Mouse (Mus musculus) limb, embryonic 15.5 days (tissue): Measurements from ENCODE around the gene Mpp6. TPM values are rescaled to one million over a fixed set of nuclear protein-coding genes. Genes with fewer than 3 reads are reported as not detected.
A peak's percentile ranks its signal among the peaks of the same experiment; 100 is the strongest.

Experiments used
- ATAC-seq: fragments of 200-750 bp; cut with Nextera tagmentation; 2 replicates; pipeline ENCODE4 v1.8.0; 2017; ENCODE audit warnings: low read depth, moderate TSS enrichment; ENCODE audit not compliant: insufficient number of reproducible peaks, low FRiP score, low TSS enrichment
- H3K27ac ChIP-seq: fragments of 300-500 bp; sonication (generic); 2 replicates; pipeline ENCODE4 v1.5.1; 2015; ENCODE audit warnings: moderate library complexity, mild to moderate bottlenecking, inconsistent platforms
- H3K27me3 ChIP-seq: fragments of 300-500 bp; sonication (generic); 2 replicates; pipeline ENCODE4 v1.6.1; 2015; ENCODE audit warnings: inconsistent platforms
- H3K36me3 ChIP-seq: fragments of 300-500 bp; sonication (generic); 2 replicates; pipeline ENCODE4 v1.6.1; 2015; ENCODE audit warnings: inconsistent platforms
- H3K4me1 ChIP-seq: fragments of 300-500 bp; sonication (generic); 2 replicates; pipeline ENCODE4 v1.6.1; 2015; ENCODE audit warnings: inconsistent platforms
- H3K4me2 ChIP-seq: fragments of 300-500 bp; sonication (generic); 2 replicates; pipeline ENCODE4 v1.6.1; 2015; ENCODE audit warnings: mild to moderate bottlenecking, inconsistent platforms
- H3K4me3 ChIP-seq: fragments of 300-500 bp; sonication (generic); 2 replicates; pipeline ENCODE4 v1.5.1; 2015; ENCODE audit warnings: mild to moderate bottlenecking, inconsistent platforms
- H3K9ac ChIP-seq: fragments of 300-500 bp; sonication (generic); 2 replicates; pipeline ENCODE4 v1.6.1; 2015; ENCODE audit warnings: inconsistent platforms
- H3K9me3 ChIP-seq: fragments of 300-500 bp; sonication (generic); 2 replicates; pipeline ENCODE4 v1.6.1; 2016; ENCODE audit warnings: inconsistent platforms
- WGBS: fragments of 180-500 bp; shearing (Covaris S2); methylation state at CpG from one replicate; pipeline ENCODE4 v1.1.7; 2015; 5-methylcytosine and 5-hydroxymethylcytosine counted together
- polyA plus RNA-seq: library from polyadenylated mRNA; unstranded; fragments of >200 nt; fragmentation: Nextera tagmentation; extraction: Ambion mirVana; gene quantifications from 2 replicates; pipeline ENCODE4 v1.2.1, GENCODE M21; 2015

Mpp6 gene
- polyA plus RNA-seq, 1 experiment from 2014 or later: 56.9 TPM

DNA sequence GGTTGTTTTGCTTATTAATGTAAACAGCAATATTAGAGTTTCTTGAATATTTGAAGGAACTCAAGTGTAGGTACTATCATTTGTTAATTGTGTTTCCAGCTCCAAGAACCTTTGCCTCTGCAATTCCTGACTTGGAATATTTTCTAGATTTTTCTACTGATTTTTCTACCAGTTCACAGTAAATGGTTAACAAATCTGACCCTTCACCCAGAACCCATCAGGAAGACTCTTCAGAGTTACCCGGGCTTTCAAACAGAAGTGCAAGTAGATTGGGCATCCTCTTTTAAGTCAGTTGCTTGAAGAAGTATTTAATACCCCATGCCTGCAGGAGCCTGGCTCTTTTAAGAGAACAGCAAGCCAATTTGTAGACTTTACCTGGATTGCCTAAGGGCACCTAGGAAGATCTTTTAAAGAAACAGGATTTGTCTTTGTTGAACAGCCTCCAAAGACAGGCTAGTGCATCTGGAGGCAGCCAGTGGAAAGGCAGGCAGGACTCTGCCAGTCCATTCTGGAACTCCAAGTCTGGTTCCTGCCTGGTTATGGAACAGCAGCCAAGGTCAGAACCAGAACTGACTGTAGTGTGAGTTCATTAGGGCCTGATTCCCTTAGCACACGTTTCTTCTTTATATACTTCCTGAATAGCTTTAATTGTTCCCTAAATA is 104.8 kb downstream of the Mpp6 start:
- Histone ChIP-seq H3K36me3 (no peaks in the 10 kb centered on the region), H3K27ac (no peak overlapping the region), H3K4me3 (no peak overlapping the region), H3K27me3 (no peaks in the 10 kb centered on the region), H3K4me1 (peaks cover 8% of the 10 kb centered on the region; the same call in 1 of the 2 replicates), H3K9ac (no peak overlapping the region), H3K4me2 (no peak overlapping the region), H3K9me3 (no peaks in the 10 kb centered on the region)
- 33% methylated on average over 2 of the region's 2 CpGs for WGBS
- no peak for ATAC-seq

DNA sequence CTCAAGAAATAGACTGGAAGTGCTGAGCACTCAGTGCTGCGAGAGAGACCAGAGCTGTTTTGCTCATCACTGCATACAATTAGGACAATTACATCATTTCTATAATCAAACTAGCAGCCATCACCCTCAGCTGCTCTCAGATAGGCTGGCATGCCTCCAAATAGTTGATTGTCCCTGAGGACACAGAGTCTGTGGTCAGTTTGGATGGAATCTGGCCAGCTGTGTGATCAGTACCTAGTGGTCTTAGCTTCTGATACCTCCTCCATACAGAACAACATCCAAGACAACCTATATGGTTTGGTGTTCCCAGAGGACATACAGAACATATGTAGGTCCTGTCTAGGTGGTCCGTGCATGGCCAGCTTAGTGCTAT is 105.3 kb downstream of the Mpp6 start:
- Histone ChIP-seq H3K36me3 (no peaks in the 10 kb centered on the region), H3K4me1 (peaks cover 8% of the 10 kb centered on the region; the same call in 1 of the 2 replicates), H3K4me2 (no peak overlapping the region), H3K9me3 (no peaks in the 10 kb centered on the region), H3K27me3 (no peaks in the 10 kb centered on the region), H3K27ac (no peak overlapping the region), H3K9ac (no peak overlapping the region), H3K4me3 (no peak overlapping the region)
- 79% methylated on average over 2 of the region's 2 CpGs for WGBS
- no peak for ATAC-seq

- H3K27ac ChIP-seq: no peak overlapping the region
- H3K4me1 ChIP-seq: peaks cover 8% of the 10 kb centered on the region; the same call in 1 of the 2 replicates
- H3K9me3 ChIP-seq: no peaks in the 10 kb centered on the region
- H3K4me3 ChIP-seq: no peak overlapping the region
- ATAC-seq: no peak
- H3K27me3 ChIP-seq: no peaks in the 10 kb centered on the region
- no peak overlapping the region for H3K4me2 ChIP-seq
- H3K36me3 ChIP-seq: no peaks in the 10 kb centered on the region
- no peak overlapping the region for H3K9ac ChIP-seq
- WGBS: 84% methylated on average over 4 of the region's 4 CpGs
Measured at GRCm38 (mm10) chr6:50215986-50216385, 105.9 kb downstream of the Mpp6 start.

DNA sequence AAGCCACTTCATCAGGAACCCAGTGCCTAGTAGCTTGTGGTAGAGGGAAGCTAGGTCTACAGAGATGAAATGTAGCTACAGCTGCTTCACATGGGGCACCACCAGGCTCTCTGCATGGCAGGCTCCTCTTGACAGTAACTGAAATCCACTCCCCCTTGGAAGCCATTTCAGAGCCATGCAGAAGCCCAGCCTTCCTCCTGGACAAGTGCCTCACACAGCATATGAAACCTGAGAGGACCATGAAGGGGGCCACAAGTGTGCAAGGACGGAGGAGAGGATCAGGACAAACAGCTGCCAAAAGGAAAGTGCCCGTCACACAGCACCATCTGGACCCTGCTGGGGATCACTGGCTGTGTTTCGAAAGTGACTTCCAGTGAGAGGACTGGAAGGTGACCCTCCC is 108.6 kb downstream of the Mpp6 start:
- Histone ChIP-seq H3K36me3 (peaks cover 3% of the 10 kb centered on the region; the same call in 1 of the 2 replicates), H3K27me3 (no peaks in the 10 kb centered on the region), H3K9me3 (no peaks in the 10 kb centered on the region), H3K9ac (no peak overlapping the region), H3K4me2 (no peak overlapping the region), H3K27ac (no peak overlapping the region), H3K4me1 (peaks cover 8% of the 10 kb centered on the region; the same call in 1 of the 2 replicates), H3K4me3 (no peak overlapping the region)
- ATAC-seq: peak; percentile 9; the same call in 1 of the 2 replicates
- 55% methylated on average over 3 of the region's 3 CpGs for WGBS

GRCm38 (mm10) chr6:50219066-50219465 is 109.0 kb downstream of the Mpp6 start:
- Histone ChIP-seq H3K4me1 (peaks cover 8% of the 10 kb centered on the region; the same call in 1 of the 2 replicates), H3K9ac (no peak overlapping the region), H3K27me3 (no peaks in the 10 kb centered on the region), H3K36me3 (peaks cover 3% of the 10 kb centered on the region; the same call in 1 of the 2 replicates), H3K4me3 (no peak overlapping the region), H3K4me2 (no peak overlapping the region), H3K27ac (no peak overlapping the region), H3K9me3 (no peaks in the 10 kb centered on the region)
- 83% methylated on average over 6 of the region's 6 CpGs for WGBS
- ATAC-seq: no peak

DNA sequence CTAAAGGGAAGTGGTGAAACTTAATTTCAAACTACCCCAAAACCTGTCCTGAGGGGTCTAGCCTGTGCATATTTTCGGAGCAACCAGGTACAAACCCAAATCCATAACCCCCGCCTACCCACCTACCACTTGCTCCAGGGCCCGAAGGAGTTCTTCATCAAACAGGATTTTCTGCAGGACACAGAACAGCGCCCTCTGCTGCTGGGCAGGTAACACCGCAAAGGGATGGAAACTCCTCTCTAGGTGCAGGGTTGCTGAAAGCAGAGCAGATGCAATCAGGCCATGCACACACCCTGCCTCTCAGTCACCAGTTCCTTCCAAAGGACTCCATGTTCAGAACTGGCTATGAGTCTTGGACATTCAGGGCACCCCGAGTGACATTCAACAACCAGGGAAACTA is 110.8 kb downstream of the Mpp6 start:
- no peaks in the 10 kb centered on the region for H3K9me3 ChIP-seq
- no peak for ATAC-seq
- H3K4me1 ChIP-seq: peaks cover 8% of the 10 kb centered on the region; the same call in 1 of the 2 replicates
- peaks cover 3% of the 10 kb centered on the region; the same call in 1 of the 2 replicates for H3K36me3 ChIP-seq
- H3K4me2 ChIP-seq: no peak overlapping the region
- H3K27ac ChIP-seq: no peak overlapping the region
- no peak overlapping the region for H3K4me3 ChIP-seq
- H3K9ac ChIP-seq: no peak overlapping the region
- no peaks in the 10 kb centered on the region for H3K27me3 ChIP-seq
- WGBS: 56% methylated on average over 6 of the region's 6 CpGs

DNA sequence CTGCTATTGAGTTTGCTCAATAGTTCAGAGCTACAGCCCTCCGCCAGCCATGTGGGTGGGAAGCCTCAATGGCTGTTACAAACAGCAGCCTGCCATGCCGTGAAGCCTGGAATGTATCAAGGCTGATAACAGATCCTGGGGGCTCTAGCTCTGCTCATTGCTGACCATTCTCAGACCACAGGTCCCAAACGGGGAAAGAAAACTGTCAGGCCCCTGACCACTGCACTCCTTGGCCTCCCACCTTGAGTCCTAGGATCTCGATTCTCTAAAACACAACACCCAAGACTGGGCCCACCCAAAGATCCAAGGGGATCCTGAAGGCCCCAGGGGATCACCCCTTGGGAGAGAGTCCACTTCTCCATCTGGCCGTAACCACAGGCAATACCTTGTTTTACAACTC is 112.3 kb downstream of the Mpp6 start:
- Histone ChIP-seq H3K27ac (no peak overlapping the region), H3K9me3 (no peaks in the 10 kb centered on the region), H3K4me3 (no peak overlapping the region), H3K36me3 (peaks cover 3% of the 10 kb centered on the region; the same call in 1 of the 2 replicates), H3K27me3 (no peaks in the 10 kb centered on the region), H3K4me1 (peaks cover 8% of the 10 kb centered on the region; the same call in 1 of the 2 replicates), H3K4me2 (no peak overlapping the region), H3K9ac (no peak overlapping the region)
- 70% methylated on average over 5 of the region's 5 CpGs for whole genome bisulfite sequencing
- ATAC-seq: no peak

- H3K4me3 ChIP-seq: no peak overlapping the region
- no peak overlapping the region for H3K27ac ChIP-seq
- H3K27me3 ChIP-seq: no peaks in the 10 kb centered on the region
- H3K4me2 ChIP-seq: no peak overlapping the region
- 73% methylated on average over 5 of the region's 5 CpGs for WGBS
- H3K9ac ChIP-seq: no peak overlapping the region
- H3K9me3 ChIP-seq: no peaks in the 10 kb centered on the region
- H3K36me3 ChIP-seq: peaks cover 3% of the 10 kb centered on the region; the same call in 1 of the 2 replicates
- peaks cover 5% of the 10 kb centered on the region; the same call in 1 of the 2 replicates for H3K4me1 ChIP-seq
- no peak for ATAC-seq
Measured at GRCm38 (mm10) chr6:50222986-50223385, 112.9 kb downstream of the Mpp6 start.

- Histone ChIP-seq H3K27ac (no peak overlapping the region), H3K36me3 (peaks cover 3% of the 10 kb centered on the region; the same call in 1 of the 2 replicates), H3K9me3 (no peaks in the 10 kb centered on the region), H3K27me3 (no peaks in the 10 kb centered on the region), H3K9ac (no peak overlapping the region), H3K4me2 (no peak overlapping the region), H3K4me3 (no peak overlapping the region), H3K4me1 (peaks cover 2% of the 10 kb centered on the region; the same call in 1 of the 2 replicates)
- WGBS: 84% methylated on average over 4 of the region's 4 CpGs
- ATAC-seq: no peak
Measured at GRCm38 (mm10) chr6:50223606-50224005, 113.6 kb downstream of the Mpp6 start.

- H3K9me3 ChIP-seq: no peaks in the 10 kb centered on the region
- H3K36me3 ChIP-seq: peaks cover 3% of the 10 kb centered on the region; the same call in 1 of the 2 replicates
- no peak overlapping the region for H3K4me2 ChIP-seq
- ATAC-seq: no peak
- no peak overlapping the region for H3K4me3 ChIP-seq
- no peaks in the 10 kb centered on the region for H3K27me3 ChIP-seq
- H3K4me1 ChIP-seq: no peaks in the 10 kb centered on the region
- H3K27ac ChIP-seq: no peak overlapping the region
- H3K9ac ChIP-seq: no peak overlapping the region
- 84% methylated on average over 5 of the region's 5 CpGs for WGBS
Measured at GRCm38 (mm10) chr6:50225232-50225631, 115.2 kb downstream of the Mpp6 start.

- no peak overlapping the region for H3K4me3 ChIP-seq
- no peaks in the 10 kb centered on the region for H3K9me3 ChIP-seq
- ATAC-seq: no peak
- H3K27ac ChIP-seq: no peak overlapping the region
- no peak overlapping the region for H3K4me2 ChIP-seq
- no peaks in the 10 kb centered on the region for H3K4me1 ChIP-seq
- peaks cover 2% of the 10 kb centered on the region; the same call in 1 of the 2 replicates for H3K36me3 ChIP-seq
- H3K9ac ChIP-seq: no peak overlapping the region
- WGBS: 75% methylated on average over 5 of the region's 5 CpGs
- no peaks in the 10 kb centered on the region for H3K27me3 ChIP-seq
Measured at GRCm38 (mm10) chr6:50228180-50228579, 118.1 kb downstream of the Mpp6 start.

DNA sequence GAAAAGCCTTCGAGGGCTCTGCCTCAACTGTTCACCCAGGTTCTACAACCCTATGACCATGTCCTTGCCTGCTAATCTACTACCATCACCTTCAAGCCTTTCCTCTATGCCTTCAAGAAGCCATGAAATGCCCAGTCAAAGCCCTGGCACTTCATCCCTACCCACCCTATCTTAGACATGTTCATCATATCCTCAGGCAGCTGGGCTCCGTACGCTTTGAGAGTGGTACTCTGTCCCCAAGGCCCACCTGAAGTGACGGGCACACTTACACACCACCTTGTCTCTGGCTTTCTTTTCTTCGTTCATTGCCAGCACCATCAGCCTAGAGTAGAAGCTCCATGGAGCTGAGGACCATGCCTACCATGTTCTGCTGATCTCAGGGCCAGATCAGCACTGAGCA is 121.2 kb downstream of the Mpp6 start:
- no peak overlapping the region for H3K27ac ChIP-seq
- 93% methylated on average over 5 of the region's 5 CpGs for WGBS
- H3K4me2 ChIP-seq: no peak overlapping the region
- H3K4me3 ChIP-seq: no peak overlapping the region
- H3K4me1 ChIP-seq: no peaks in the 10 kb centered on the region
- no peaks in the 10 kb centered on the region for H3K36me3 ChIP-seq
- H3K9ac ChIP-seq: no peak overlapping the region
- no peaks in the 10 kb centered on the region for H3K9me3 ChIP-seq
- no peaks in the 10 kb centered on the region for H3K27me3 ChIP-seq
- ATAC-seq: no peak
